Mouse (Mus musculus) liver, embryonic 14.5 days (tissue): Measurements from ENCODE around the gene Akap13.

ENCODE experiments used
- CTCF ChIP-seq: IDR thresholded peaks from 2 replicates; pipeline ENCODE4 v1.5.1; 2016; ENCODE audit warnings: antibody characterized with exemption, low read depth, control low read depth
- EP300 ChIP-seq: IDR thresholded peaks from 2 replicates; pipeline ENCODE4 v1.6.1; 2016; ENCODE audit warnings: antibody characterized with exemption, low read depth

GRCm38 (mm10) chr7:75644585-75644984 is 189.3 kb downstream of the Akap13 start:
- no peak for TF ChIP-seq CTCF
- TF ChIP-seq EP300, result no peak
